Mouse (Mus musculus) telencephalon, adult 2 months (tissue): ENCODE measurements around the gene Plscr2.
"Not testable (repeated sequence)": the region's sequence is repeated elsewhere in the genome, so short reads cannot be mapped to it uniquely, and the experiment has no call there.

Experiments
- DNase-seq: peaks from one replicate; pipeline ENCODE4 v3.0.0-alpha.2; 2011; ENCODE audit warnings: low read depth, low spot score

The Plscr2 gene

DNA sequence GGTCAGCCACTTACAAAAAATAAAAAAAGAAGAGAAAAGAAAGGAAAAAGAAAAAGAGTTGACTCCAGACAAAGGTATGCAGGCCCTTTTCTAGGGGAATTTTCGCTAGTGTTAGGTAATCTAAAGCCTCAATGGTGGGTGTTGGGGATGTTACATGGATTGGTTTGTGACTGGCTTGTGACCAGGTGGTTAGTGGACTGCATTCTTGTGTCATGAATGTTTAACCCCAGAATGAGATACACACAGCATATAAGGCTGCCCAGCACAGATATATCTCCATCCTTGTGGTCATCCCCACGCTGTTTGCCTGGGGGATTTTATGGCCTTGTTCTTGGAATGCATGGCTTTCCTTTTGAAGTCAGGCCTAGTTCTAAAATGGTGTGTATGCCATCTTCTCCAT, 2.1 kb upstream of the Plscr2 start:
- DNase-seq = no peak

- no peak for DNase-seq
Measured at GRCm38 (mm10) chr9:92273956-92274762, 1.2 kb upstream of the Plscr2 start.

- DNase-seq = no peak
Measured at GRCm38 (mm10) chr9:92276360-92276759, 958 bp downstream of the Plscr2 start.

GRCm38 (mm10) chr9:92280048-92280447, 4.6 kb downstream of the Plscr2 start:
- DNase-seq = no peak

DNA sequence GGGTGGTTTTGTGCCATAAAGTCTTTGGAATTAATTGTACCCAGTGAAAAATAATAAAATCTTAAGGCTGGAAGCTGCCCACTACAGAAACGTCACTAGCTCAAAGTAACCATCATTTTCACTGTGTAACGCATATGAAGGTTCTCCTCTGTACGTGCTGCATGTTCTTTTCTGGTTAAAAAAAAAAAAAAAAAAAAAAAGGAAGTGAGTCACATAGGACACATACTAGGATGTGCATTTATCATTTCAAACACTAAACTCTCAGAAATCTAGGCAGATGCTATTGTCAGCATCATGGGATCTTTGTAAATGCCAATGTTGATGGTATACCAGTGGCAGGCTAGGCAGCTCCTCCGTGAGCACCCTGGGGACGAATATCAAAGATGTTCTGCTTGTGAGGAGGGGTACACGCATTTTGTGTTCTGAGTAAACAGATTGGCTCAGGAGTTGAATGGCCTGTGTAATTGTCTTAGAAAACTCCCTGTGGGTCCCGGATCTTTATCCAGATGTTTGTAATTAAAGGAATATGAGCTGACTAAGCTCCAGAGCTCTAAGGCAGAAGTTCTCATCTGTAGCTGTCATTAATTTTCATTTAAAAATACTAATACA, 7.3 kb downstream of the Plscr2 start:
- no peak for DNase-seq

DNA sequence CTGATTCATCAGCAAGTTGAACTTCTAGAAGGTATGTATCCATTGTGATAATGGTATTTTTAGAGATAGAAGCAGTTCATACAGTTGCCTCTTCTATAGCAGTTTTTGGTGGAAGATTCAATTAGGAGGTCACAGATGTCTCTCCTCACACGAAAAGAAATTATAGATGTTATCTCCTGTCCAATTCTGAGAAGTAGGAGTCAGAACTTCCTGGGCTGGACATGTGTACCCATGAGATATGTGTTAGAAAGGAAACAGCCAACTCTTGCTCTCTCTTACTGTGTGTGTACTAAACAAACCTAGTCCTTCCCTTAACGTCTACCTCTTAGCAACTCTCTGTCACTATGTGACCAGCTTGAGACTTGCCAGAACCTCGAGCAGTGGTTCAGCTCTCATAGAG, 14.3 kb downstream of the Plscr2 start:
- DNase-seq = no peak

GRCm38 (mm10) chr9:92292169-92292568, 16.8 kb downstream of the Plscr2 start:
- no peak for DNase-seq

DNA sequence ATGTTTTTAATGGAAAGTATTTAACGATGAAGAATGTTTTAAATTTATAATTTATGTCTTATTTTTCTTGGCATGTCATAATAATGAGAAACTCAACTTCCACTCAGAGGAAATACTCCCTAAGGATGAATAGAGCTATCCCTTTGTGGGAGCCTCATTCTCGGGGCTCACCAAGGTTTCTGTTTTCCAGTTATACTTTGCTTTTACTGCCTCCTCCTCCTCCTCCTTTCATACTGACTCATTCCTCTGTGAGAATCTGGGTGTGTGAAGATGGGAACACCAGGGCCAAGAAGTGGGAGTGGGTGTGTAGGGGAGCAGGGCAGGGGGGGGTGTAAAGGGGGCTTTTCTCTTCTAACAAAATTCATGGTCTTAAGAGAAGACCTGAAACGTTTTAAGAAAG, 17.5 kb downstream of the Plscr2 start:
- no peak for DNase-seq

DNA sequence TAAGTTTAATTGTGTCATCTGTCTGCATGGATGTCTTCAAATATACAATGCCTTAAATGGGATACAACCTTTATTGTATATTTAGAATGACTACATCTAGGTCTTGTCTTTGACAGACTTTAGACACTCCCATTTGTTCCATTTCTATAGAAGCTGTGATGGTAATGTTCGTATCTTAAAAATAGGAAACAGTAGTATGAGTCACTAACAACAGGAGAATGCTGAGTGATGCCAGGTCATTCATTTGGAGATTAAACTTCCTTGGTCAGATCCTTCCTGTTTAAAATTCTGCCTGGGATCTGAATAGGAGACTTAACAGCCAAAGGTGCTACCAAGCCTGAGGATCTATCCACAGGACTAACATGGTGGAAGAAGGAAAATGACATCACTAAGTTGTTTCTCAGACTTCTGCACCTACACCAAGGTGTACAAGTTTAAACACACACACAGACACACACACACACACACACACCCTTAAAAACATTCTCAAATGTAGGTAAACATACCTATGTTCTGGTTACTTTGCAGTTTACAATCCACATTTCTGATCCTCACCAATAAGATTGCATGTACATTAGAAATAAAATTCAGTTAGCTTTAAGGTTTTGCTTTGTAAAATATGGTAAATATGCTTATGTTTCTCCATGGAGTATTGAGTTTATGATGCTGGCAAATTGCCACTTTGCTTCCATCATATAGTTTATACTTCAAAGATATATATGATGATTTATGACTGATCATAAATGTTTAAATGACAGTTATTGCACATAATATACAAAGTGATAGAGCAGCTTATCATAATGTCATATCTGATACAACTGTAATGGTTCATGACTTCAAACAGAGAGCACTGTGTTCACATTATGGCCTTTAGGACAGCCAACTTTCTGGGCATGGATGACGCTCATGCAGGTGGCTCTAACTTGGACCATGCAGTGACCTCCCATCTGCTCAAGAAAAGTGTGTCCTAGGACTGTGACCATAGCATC, 18.5 kb downstream of the Plscr2 start:
- no peak for DNase-seq

DNA sequence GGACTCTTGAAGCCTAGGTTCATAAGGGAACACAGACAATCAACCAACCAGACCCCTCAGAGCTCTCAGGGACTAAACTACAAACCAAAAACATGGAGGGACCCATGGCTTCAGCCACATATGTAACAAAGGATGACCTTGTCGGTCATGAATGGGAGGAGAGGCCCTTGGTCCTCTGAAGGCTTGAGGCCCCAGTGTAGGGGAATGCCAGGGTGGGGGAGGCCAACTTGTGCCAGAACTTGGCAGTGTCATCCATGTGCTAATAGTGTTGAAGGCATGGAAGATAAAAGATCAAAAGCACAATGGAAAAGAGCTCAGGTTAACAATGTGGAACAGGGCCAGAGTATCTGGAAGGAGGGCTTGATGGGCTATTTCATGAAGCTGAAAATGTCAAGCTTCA, 22.9 kb downstream of the Plscr2 start:
- DNase-seq = no peak

GRCm38 (mm10) chr9:92301213-92301612, 25.8 kb downstream of the Plscr2 start:
- DNase-seq = no peak

- DNase-seq = no peak
Measured at GRCm38 (mm10) chr9:92305075-92305474, 29.7 kb downstream of the Plscr2 start.

DNA sequence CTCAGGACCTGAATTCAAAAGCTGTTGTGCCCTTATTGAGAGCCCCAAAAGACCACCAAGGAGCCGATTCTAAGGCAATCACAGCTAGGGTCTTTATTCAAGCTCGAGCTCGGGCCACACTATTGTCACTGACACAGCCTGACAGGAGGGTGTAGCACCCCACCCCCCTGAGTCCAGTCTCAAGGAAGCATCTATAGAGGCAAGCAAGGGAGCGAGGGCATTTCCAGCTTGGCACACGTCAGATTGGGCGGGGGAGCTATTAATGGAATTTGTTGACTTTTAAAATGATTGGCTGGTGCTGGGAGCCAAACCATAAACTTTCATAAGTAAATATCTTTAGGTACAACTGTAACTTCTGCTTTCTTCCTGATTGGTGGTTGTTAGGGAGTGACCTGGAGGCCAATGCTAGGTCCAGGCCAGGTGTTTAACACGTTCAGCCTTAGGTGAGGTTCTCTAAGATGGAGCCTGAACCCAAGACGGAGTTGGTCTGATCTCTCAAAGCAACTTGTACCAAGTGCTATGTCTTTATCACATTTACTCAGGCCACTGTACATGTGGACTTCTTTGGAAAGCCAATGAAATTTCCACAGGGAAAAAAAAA, 30.3 kb downstream of the Plscr2 start:
- no peak for DNase-seq

DNA sequence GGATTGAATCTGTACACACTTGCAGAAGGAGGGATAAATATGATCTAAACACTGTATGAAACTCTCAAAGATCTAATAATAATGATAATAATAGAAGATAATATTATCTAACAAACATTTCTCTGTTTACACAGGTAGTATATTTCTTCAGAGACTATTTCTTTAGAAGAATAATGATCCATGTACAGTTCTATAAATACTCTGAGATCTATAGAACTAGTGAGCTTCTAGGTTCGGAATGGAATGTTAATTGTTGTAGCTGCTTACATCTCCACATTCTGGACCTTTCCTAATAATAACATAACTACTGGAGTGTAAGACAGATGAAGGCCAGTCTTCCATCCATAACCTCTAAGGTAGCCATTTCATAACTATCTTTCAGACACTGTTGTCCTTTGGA, 33.7 kb downstream of the Plscr2 start, which contains the start of gene 1700057G04Rik:
Gene 1700057G04Rik, plus strand, starts transcription at position 301 of the 400 bp plus-strand sequence.
- DNase-seq = no peak

DNA sequence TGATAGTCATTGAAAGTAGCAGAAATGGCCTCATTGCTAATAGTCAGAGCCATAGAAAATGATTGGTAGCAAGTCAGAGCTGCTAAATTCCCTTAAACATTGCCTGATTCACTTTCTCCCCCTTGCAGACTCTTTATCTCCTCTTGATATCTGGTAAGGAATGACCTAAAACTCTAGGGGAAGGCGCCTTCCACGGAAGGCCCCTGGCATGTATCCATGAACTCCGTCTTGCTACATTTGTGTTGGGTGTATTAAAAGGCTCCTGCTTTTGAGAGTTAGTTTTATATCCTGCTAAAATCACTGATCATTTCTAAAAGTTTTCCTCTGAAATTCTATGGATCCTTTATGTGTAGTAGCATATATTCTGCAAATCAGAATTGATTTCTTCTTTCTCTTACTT, 41.4 kb downstream of the Plscr2 start:
- DNase-seq = no peak

DNA sequence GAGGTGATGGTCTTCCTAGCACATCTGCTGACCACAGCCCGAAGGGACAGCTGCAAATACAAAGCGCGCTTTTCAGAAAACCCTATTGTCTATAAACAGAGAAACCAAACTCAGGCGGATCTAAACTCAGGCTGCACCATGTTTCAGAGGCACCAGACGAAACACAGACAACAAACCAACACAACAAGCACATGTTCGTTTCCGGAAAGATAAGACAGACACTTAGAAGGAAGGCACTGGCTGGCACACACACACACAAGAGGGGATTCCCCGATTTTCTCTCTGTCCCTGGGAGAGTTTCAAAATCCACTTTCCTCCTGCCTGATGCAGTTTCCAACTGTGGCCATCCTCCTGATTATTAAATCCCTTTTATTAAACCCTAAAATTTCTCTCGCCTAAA, 50.5 kb downstream of the Plscr2 start:
- not testable (repeated sequence) for DNase-seq

GRCm38 (mm10) chr9:92326813-92327212, 51.4 kb downstream of the Plscr2 start:
- no peak for DNase-seq

DNA sequence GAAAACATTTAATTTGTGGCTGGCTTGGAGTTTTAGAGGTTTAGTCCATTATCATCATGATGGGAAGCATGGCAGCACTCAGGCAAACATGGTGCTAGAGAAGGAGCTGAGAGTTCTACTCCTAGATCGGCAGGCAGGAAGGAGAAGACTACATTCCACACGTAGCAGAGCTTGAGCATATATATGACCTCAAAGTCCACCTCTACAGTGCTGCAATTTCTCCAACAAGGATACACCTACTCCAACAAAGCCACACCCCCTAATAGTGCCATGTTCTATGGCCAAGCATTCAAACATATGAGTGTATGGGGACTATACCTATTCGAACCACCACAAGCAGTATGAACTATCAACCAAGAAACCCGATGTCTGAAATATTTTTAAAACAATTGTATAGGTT, 56.0 kb downstream of the Plscr2 start:
- no peak for DNase-seq

- DNase-seq = no peak
Measured at GRCm38 (mm10) chr9:92334845-92335244, 59.4 kb downstream of the Plscr2 start.

GRCm38 (mm10) chr9:92335277-92335818, 59.9 kb downstream of the Plscr2 start:
- no peak for DNase-seq

DNA sequence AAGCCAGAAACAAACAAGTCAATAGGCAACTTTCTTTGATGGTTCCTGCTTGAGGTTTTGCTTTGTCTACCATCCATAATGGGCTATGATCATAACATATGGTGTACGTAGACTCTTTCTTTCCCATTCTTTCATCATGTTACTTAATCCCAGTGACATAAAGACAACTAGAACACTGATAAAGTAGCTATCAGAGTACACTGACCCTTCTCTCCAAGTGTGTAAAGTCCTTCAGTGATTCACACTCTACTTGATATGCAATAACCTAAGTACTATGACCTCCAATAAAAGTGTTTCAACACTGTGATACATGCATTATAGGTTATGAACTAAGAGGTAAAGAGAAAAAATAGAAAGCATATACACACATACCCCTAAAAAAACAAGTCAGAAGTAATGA, 61.7 kb downstream of the Plscr2 start:
- no peak for DNase-seq
